Mouse (Mus musculus) forebrain, embryonic 10.5 days (tissue): Measurements from ENCODE around the gene Nudc. TPM values are rescaled to one million over a fixed set of nuclear protein-coding genes. Genes with fewer than 3 reads are reported as not detected.

Source experiments
- DNase-seq: peaks from one replicate; pipeline ENCODE4 v3.0.0-alpha.2; 2017; ENCODE audit warnings: low spot score; ENCODE audit errors: extremely low spot score
- H3K27ac ChIP-seq: fragments of 300-500 bp; sonication (generic); 2 replicates; pipeline ENCODE4 v1.5.1; 2016; ENCODE audit warnings: mild to moderate bottlenecking
- H3K27me3 ChIP-seq: fragments of 300-500 bp; sonication (generic); 2 replicates; pipeline ENCODE4 v1.6.1; 2016; ENCODE audit warnings: mild to moderate bottlenecking; ENCODE audit not compliant: poor library complexity, severe bottlenecking
- H3K36me3 ChIP-seq: fragments of 300-500 bp; sonication (generic); replicated peaks from 2 replicates; pipeline ENCODE4 v1.6.1; 2016; ENCODE audit warnings: mild to moderate bottlenecking, moderate library complexity
- H3K4me1 ChIP-seq: fragments of 300-500 bp; sonication (generic); 2 replicates; pipeline ENCODE4 v1.6.1; 2016
- H3K4me3 ChIP-seq: fragments of 300-500 bp; sonication (generic); 2 replicates; pipeline ENCODE4 v1.5.1; 2016; ENCODE audit warnings: mild to moderate bottlenecking, moderate library complexity
- H3K9me3 ChIP-seq: fragments of 300-500 bp; sonication (generic); 2 replicates; pipeline ENCODE4 v1.6.1; 2016; ENCODE audit warnings: mild to moderate bottlenecking, moderate library complexity
- WGBS: fragments of 180-500 bp; shearing (Covaris S2); methylation state at CpG from one replicate; pipeline ENCODE4 v1.1.7; 2016; 5-methylcytosine and 5-hydroxymethylcytosine counted together
- polyA plus RNA-seq: library from polyadenylated mRNA; unstranded; fragments of >200 nt; fragmentation: Nextera tagmentation; extraction: Ambion mirVana; gene quantifications from 2 replicates; pipeline ENCODE4 v1.2.1, GENCODE M21; 2016

Nudc gene
- polyA plus RNA-seq = 475 and 509 TPM in 2 replicates

DNA sequence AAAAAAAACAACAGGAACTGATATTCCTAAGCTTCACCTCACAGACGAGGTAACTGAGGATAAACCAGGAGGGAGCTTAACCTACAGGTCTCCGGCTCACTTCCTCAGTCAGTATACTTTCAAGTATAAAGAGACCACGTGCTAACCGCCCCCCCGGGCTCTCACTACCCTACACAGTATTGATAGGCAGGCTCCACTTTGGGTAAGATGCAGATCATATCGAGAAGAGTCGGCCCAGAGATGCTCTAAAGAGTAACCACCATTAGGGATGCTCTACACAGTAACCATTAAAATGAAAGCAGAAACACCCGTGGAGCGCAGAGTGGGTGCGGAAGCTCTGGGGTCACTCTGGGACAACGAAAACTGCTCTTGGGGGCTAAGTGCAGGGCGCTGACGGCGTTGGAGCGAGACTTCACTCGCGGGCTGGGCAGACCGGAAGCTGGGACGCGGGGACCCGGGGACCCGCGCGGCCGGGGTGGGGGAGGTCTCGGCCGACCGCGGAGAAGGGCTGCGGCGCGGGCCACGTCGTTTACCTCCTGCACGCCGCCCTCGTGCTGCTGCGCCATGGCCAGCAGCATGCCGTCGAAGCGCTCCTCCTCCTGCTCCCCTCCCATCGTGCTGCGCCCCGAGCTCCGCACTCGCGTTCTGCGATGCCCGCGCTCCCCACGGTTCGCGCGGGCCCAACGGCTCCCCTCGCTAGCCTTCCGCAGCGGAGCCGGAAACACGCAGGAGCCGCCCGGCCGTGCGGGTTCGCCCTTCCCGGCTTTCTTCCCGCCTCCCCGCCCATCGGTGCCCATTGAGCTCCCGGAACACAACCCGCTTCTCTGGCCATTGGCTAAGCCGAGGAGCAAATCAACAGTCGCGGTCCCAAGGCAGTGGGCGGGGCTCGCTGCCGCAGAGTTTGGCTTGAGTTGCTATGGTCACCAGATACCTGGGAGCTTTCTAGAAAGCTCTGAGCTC, at the start of gene Nudc:
TSS of gene Nudc (minus strand) at position 725 of the 960 bp plus-strand sequence.
- H3K27me3 ChIP-seq = no peaks in the 10 kb centered on the region
- H3K4me1 ChIP-seq = peaks cover 21% of the 10 kb centered on the region
- peak within 1 kb of the TSS; percentile 95 for H3K27ac ChIP-seq
- no peaks in the 10 kb centered on the region for H3K9me3 ChIP-seq
- peak; percentile 98 for DNase-seq
- peaks cover 38% of the 10 kb centered on the region for H3K36me3 ChIP-seq
- H3K4me3 ChIP-seq = peak within 1 kb of the TSS; percentile 96
- WGBS = under 1% methylated on average over 77 of the region's 77 CpGs

DNA sequence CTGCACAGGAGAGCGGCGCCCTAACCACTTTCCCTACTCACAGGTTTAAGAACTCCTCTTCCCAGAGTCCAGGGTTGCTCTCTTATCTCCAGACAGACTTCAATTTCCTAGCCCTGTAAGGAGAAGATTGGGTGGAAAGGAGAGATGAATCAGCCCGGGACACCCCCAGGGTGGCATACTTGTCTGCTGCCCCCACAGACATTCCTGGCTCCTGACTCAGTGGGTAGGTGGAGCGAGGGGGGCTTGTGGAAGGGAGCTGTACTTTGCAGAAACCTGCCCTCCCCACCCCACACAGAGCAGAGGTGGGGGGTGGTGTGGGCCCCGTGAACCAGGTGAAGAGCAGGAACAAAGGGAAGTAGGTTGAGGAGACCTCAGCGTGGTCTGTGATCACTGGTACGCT, 49.7 kb upstream of the Nudc start:
- WGBS = 68% methylated on average over 7 of the region's 7 CpGs

DNA sequence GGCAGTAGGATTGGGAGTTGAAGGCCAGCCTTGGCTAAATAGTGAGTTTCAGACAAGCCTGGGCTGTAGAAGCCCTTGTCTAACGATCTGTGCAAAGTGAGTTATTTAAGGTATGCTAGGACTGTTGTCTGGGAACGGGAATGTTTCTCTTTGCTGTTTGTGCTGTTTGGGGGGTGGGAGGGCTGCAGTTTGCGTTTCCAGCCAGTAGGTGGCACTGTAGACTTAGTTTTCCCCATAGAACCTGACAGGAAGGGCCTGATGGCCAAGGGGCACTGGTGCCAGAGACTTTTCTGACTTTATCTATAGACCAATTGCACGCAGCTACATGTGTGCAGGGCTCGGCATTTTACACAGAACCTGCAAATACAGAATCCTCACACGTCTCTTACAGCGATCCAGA, 46.8 kb upstream of the Nudc start:
- Histone ChIP-seq H3K4me1 (0 out of 2 replicates have a peak, but pooled peaks cover 7% of the 10 kb centered on the region), H3K4me3 (no peak overlapping the region), H3K36me3 (peaks cover 58% of the 10 kb centered on the region), H3K27ac (no peak overlapping the region), H3K9me3 (no peaks in the 10 kb centered on the region), H3K27me3 (peaks cover 7% of the 10 kb centered on the region)
- 35% methylated on average over 7 of the region's 7 CpGs for WGBS
- peak; percentile 71 for DNase-seq

More for the DNA sequence above, 49.7 kb upstream of the Nudc start:
- H3K27ac ChIP-seq = no peak overlapping the region
- H3K27me3 ChIP-seq = peaks cover 37% of the 10 kb centered on the region
- DNase-seq = no peak
- H3K36me3 ChIP-seq = peaks cover 29% of the 10 kb centered on the region
- H3K9me3 ChIP-seq = no peaks in the 10 kb centered on the region
- no peak overlapping the region for H3K4me3 ChIP-seq
- H3K4me1 ChIP-seq = peaks cover 27% of the 10 kb centered on the region

DNA sequence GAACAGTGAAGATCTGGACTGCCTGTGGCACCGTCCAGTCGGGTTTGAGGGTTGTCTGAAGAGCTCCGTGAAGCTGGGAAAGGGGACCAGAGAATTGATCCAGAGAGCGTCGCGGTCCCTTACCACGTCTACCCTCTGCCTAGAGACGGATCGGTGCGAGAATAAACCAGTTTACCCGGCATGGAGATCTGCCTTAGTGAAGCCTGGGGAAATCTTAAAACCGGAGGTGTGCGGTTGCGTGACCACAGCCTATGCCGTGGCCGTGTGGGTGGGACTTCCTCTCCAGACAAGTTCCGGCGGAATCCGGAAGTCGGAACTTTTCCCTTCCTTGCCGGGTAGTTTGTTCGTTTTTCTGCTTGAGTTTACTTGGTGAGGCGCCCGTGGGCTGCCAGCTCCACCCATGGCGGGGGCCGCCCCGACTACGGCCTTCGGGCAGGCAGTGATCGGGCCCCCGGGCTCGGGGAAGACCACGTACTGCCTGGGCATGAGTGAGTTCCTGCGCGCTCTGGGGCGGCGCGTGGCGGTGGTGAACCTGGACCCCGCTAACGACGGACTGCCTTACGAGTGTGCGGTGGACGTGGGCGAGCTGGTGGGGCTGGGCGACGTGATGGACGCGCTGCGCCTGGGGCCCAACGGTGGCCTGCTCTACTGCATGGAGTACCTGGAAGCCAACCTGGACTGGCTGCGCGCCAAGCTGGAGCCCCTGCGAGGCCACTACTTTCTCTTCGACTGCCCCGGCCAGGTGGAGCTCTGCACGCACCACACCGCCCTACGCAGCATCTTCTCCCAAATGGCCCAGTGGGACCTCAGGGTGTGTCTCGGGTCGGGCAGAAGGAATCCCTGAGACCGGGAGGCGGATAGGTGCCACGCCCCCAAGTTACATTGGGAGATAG, 38.5 kb upstream of the Nudc start, which contains the start of gene Gpn2:
TSS of gene Gpn2 (plus strand) at position 304 of the 893 bp plus-strand sequence.
- H3K27me3 ChIP-seq = no peaks in the 10 kb centered on the region
- H3K9me3 ChIP-seq = no peaks in the 10 kb centered on the region
- H3K27ac ChIP-seq = peak within 1 kb of the TSS; percentile 88
- peak within 1 kb of the TSS; percentile 86 for H3K4me3 ChIP-seq
- DNase-seq = peak; percentile 81
- H3K4me1 ChIP-seq = peaks cover 25% of the 10 kb centered on the region
- 3% methylated on average over 65 of the region's 65 CpGs for WGBS
- peaks cover 73% of the 10 kb centered on the region for H3K36me3 ChIP-seq

GRCm38 (mm10) chr4:133583690-133584058, 37.9 kb upstream of the Nudc start:
- 65% methylated on average over 6 of the region's 6 CpGs for WGBS
- peaks cover 73% of the 10 kb centered on the region for H3K36me3 ChIP-seq
- H3K4me3 ChIP-seq = peak overlapping the region; percentile 86
- H3K27ac ChIP-seq = peak overlapping the region; percentile 88
- H3K27me3 ChIP-seq = no peaks in the 10 kb centered on the region
- no peak for DNase-seq
- H3K4me1 ChIP-seq = peaks cover 25% of the 10 kb centered on the region
- H3K9me3 ChIP-seq = no peaks in the 10 kb centered on the region

GRCm38 (mm10) chr4:133577983-133578382, 32.2 kb upstream of the Nudc start:
- H3K27me3 ChIP-seq = no peaks in the 10 kb centered on the region
- peaks cover 20% of the 10 kb centered on the region for H3K4me1 ChIP-seq
- H3K27ac ChIP-seq = no peak overlapping the region
- 84% methylated on average over 12 of the region's 12 CpGs for WGBS
- no peak for DNase-seq
- no peak overlapping the region for H3K4me3 ChIP-seq
- peaks cover 52% of the 10 kb centered on the region for H3K36me3 ChIP-seq
- H3K9me3 ChIP-seq = no peaks in the 10 kb centered on the region

DNA sequence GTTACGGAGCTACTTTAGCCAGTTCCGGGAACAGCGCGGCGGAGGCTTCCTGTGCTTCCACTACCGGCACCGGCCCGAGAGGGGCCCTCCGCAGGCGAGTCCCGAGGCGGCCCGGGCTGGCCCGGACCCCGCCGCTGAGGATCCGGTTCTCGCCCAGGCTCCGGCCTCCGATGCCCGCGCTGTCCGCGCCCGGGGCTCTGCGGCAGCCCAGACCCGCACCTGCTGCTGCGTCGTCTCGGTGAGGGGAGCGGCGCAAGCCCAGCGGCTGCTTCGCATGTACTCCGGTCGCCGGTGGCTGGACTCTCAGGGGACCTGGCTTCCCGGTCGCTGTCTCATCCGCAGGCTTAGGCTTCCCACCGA, 29.0 kb upstream of the Nudc start:
- H3K9me3 ChIP-seq = no peaks in the 10 kb centered on the region; the same call in 1 of the 2 replicates
- no peaks in the 10 kb centered on the region for H3K27me3 ChIP-seq
- peak overlapping the region; percentile 99 for H3K4me3 ChIP-seq
- peaks cover 22% of the 10 kb centered on the region for H3K36me3 ChIP-seq
- H3K27ac ChIP-seq = peak overlapping the region; percentile 93
- DNase-seq = no peak
- peaks cover 20% of the 10 kb centered on the region for H3K4me1 ChIP-seq
- WGBS = under 1% methylated on average over 41 of the region's 41 CpGs

DNA sequence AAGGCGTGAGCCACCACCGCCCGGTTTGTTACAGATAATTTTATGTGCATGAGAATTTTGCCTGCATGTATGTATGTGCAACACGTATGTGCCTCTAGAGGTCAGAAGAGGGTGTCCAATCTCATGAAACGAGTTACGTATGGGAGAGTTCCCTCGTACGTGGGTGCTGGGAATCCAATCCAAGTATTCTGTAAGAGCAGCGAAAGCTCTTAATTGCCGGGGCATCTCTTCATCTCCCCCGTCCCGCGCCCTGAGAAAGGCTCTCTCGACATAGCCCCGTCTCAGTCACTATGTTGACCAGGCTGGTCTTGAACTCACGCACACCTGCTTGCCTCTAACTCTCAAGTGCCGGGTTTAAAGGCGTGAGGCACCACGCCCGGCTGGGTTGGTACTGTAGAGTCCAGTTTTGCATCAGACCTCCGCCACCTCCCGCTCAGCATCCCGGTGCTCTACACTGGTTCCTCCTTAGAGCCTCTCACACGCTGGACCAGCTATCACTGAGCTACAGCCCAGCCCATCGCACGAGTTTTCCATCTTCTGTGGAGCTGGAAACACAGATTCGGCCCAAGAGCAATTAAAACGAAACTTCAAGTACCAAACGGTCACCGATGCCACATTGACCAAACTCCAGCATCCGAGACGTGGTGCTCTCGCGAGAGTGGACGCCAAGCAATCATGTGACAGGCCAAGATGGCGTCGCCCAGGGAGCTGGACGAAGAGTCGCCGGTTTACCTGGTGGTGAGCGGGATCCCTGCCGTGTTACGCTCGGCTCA, 28.5 kb upstream of the Nudc start, which contains the start of gene Gpatch3:
TSS of gene Gpatch3 (plus strand) at position 676 of the 773 bp plus-strand sequence.
- H3K27me3 ChIP-seq = no peaks in the 10 kb centered on the region
- no peaks in the 10 kb centered on the region; the same call in 1 of the 2 replicates for H3K9me3 ChIP-seq
- peaks cover 16% of the 10 kb centered on the region for H3K36me3 ChIP-seq
- peak within 1 kb of the TSS; percentile 99 for H3K4me3 ChIP-seq
- 9% methylated on average over 44 of the region's 44 CpGs for WGBS
- DNase-seq = peak; percentile 93
- peaks cover 20% of the 10 kb centered on the region for H3K4me1 ChIP-seq
- H3K27ac ChIP-seq = peak within 1 kb of the TSS; percentile 93

GRCm38 (mm10) chr4:133570066-133570466, 24.3 kb upstream of the Nudc start:
- H3K36me3 ChIP-seq = no peaks in the 10 kb centered on the region
- no peaks in the 10 kb centered on the region; the same call in 1 of the 2 replicates for H3K9me3 ChIP-seq
- no peak overlapping the region for H3K4me3 ChIP-seq
- peaks cover 10% of the 10 kb centered on the region for H3K4me1 ChIP-seq
- H3K27me3 ChIP-seq = no peaks in the 10 kb centered on the region
- no peak for DNase-seq
- H3K27ac ChIP-seq = no peak overlapping the region
- 68% methylated on average over 10 of the region's 10 CpGs for WGBS

DNA sequence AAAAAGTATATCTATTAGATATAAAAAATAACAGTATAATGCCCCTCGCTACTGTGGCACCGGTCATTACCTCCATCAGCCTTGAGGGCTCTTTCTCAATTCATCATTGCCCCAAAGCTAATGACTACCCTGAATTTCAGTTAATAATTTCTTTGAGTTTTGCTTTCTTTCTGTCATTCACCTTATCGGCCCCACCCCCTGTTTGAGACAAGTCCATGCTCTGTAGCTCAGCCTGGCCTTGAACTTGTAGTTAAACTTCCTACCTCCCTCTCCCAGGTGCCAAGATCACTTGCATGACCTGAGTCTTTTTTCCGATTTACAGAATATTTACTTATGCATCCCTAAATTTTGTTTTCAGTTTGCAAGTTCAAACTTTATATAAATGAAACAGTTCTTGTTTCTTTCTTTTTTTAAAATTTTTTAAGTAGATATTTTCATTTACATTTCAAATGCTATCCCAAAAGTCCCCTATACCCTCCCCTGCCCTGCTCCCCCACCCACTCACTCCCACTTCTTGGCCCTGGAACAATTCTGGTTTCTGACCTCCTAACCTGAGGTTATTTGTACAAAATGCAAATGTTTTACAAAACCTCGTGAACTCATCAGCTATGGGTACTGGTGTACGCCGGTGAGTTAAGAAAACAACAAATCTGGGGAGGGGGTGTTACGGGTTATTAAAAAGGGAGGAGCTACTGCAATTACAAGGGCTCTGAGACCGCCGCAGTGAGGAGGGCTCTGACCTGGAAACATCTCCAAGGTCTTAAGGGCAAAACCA, 23.7 kb upstream of the Nudc start:
- H3K4me3 ChIP-seq = no peak overlapping the region
- 88% methylated on average over 10 of the region's 10 CpGs for WGBS
- no peaks in the 10 kb centered on the region for H3K36me3 ChIP-seq
- DNase-seq = no peak
- H3K27me3 ChIP-seq = no peaks in the 10 kb centered on the region
- H3K9me3 ChIP-seq = peaks cover 1% of the 10 kb centered on the region; the same call in 1 of the 2 replicates
- no peak overlapping the region for H3K27ac ChIP-seq
- peaks cover 7% of the 10 kb centered on the region for H3K4me1 ChIP-seq

DNA sequence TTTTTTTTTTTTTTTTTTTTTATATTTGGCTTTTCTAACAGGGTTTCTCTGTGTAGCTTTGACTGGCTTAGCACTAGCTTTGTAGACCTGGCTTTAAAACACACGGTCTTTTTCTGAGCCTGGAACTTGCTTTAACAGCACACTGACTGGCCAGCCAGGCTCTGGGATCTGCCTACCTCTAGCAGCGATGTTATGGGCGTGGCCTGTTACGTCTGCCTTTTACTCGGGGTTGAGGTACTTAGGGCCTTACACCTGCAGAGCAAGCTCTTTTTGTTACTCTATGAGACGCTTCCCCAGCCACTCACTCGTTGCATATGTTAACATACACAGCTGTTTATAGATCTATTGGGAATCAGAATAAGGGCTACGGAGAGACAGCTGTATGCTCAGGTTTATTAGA, 21.5 kb upstream of the Nudc start:
- no peak overlapping the region for H3K4me3 ChIP-seq
- no peak overlapping the region for H3K27ac ChIP-seq
- WGBS = 33% methylated on average over 8 of the region's 8 CpGs
- no peaks in the 10 kb centered on the region for H3K36me3 ChIP-seq
- no peaks in the 10 kb centered on the region for H3K4me1 ChIP-seq
- no peaks in the 10 kb centered on the region for H3K27me3 ChIP-seq
- no peak for DNase-seq
- H3K9me3 ChIP-seq = peaks cover 7% of the 10 kb centered on the region; the same call in 1 of the 2 replicates
